Mouse (Mus musculus) heart, embryonic 13.5 days (tissue): ENCODE results near the gene Podxl. TPM values are rescaled to one million over a fixed set of nuclear protein-coding genes. Genes with fewer than 3 reads are reported as not detected.

Experiments used
- ATAC-seq: fragments of 200-750 bp; cut with Nextera tagmentation; 2 replicates; pipeline ENCODE4 v1.8.0; 2017; ENCODE audit warnings: moderate TSS enrichment; ENCODE audit not compliant: insufficient number of reproducible peaks, low FRiP score, low TSS enrichment; ENCODE audit errors: extremely low read depth
- H3K27ac ChIP-seq: fragments of 300-500 bp; sonication (generic); replicated peaks from 2 replicates; pipeline ENCODE4 v1.5.1; 2015; ENCODE audit warnings: moderate library complexity, mild to moderate bottlenecking, inconsistent platforms
- H3K27me3 ChIP-seq: fragments of 300-500 bp; sonication (generic); replicated peaks from 2 replicates; pipeline ENCODE4 v1.6.1; 2015; ENCODE audit warnings: mild to moderate bottlenecking, inconsistent platforms
- H3K36me3 ChIP-seq: fragments of 300-500 bp; sonication (generic); 2 replicates; pipeline ENCODE4 v1.6.1; 2015; ENCODE audit warnings: mild to moderate bottlenecking, inconsistent platforms
- H3K4me1 ChIP-seq: fragments of 300-500 bp; sonication (generic); 2 replicates; pipeline ENCODE4 v1.6.1; 2015; ENCODE audit warnings: inconsistent platforms
- H3K4me2 ChIP-seq: fragments of 300-500 bp; sonication (generic); 2 replicates; pipeline ENCODE4 v1.6.1; 2015; ENCODE audit warnings: inconsistent platforms, mild to moderate bottlenecking, moderate library complexity
- H3K4me3 ChIP-seq: fragments of 300-500 bp; sonication (generic); 2 replicates; pipeline ENCODE4 v1.5.1; 2015; ENCODE audit warnings: moderate library complexity, mild to moderate bottlenecking, inconsistent platforms
- H3K9ac ChIP-seq: fragments of 300-500 bp; sonication (generic); 2 replicates; pipeline ENCODE4 v1.6.1; 2015; ENCODE audit warnings: inconsistent platforms, mild to moderate bottlenecking, moderate library complexity
- H3K9me3 ChIP-seq: fragments of 300-500 bp; sonication (generic); 2 replicates; pipeline ENCODE4 v1.6.1; 2016; ENCODE audit warnings: inconsistent platforms
- WGBS: fragments of 180-500 bp; shearing (Covaris S2); methylation state at CpG from one replicate; pipeline ENCODE4 v1.1.7; 2015; ENCODE audit warnings: mixed read lengths; 5-methylcytosine and 5-hydroxymethylcytosine counted together
- polyA plus RNA-seq: library from polyadenylated mRNA; unstranded; fragments of >200 nt; fragmentation: Nextera tagmentation; extraction: Ambion mirVana; gene quantifications from 2 replicates; pipeline ENCODE4 v1.2.1, GENCODE M21; 2015

Gene Podxl
- polyA plus RNA-seq = 18.4 and 22.2 TPM in 2 replicates

GRCm38 (mm10) chr6:31563235-31564181 lies at the start of gene Podxl:
Podxl (minus strand) TSS chr6:31563981.
- Histone ChIP-seq H3K4me3 (peak within 1 kb of the TSS; percentile 68), H3K4me2 (peak within 1 kb of the TSS; percentile 98), H3K9ac (peak within 1 kb of the TSS; percentile 86), H3K4me1 (peaks cover 50% of the 10 kb centered on the region), H3K36me3 (no peaks in the 10 kb centered on the region), H3K9me3 (no peaks in the 10 kb centered on the region), H3K27me3 (peaks cover 22% of the 10 kb centered on the region; the same call in 1 of the 2 replicates), H3K27ac (peak within 1 kb of the TSS; percentile 69)
- peak; percentile 80 for ATAC-seq
- WGBS = under 1% methylated on average over 81 of the region's 91 CpGs

- Histone ChIP-seq H3K4me3 (peak overlapping the region; percentile 24), H3K4me2 (peak overlapping the region; percentile 34), H3K9me3 (no peaks in the 10 kb centered on the region), H3K4me1 (peaks cover 51% of the 10 kb centered on the region), H3K36me3 (no peaks in the 10 kb centered on the region), H3K27me3 (no peaks in the 10 kb centered on the region), H3K9ac (peak overlapping the region; percentile 6; the same call in 1 of the 2 replicates), H3K27ac (peak overlapping the region; percentile 76)
- 27% methylated on average over 17 of the region's 17 CpGs for WGBS
- no peak; the same call in 1 of the 2 replicates for ATAC-seq
Measured at GRCm38 (mm10) chr6:31612560-31613270, 48.9 kb upstream of the Podxl start.

GRCm38 (mm10) chr6:31606429-31606828 lies 42.6 kb upstream of the Podxl start:
- 74% methylated on average over 4 of the region's 4 CpGs for WGBS
- Histone ChIP-seq H3K9ac (no peak overlapping the region), H3K4me2 (no peak overlapping the region), H3K27me3 (no peaks in the 10 kb centered on the region), H3K4me1 (peaks cover 17% of the 10 kb centered on the region), H3K9me3 (no peaks in the 10 kb centered on the region), H3K36me3 (no peaks in the 10 kb centered on the region), H3K4me3 (no peak overlapping the region), H3K27ac (no peak overlapping the region)
- no peak for ATAC-seq

GRCm38 (mm10) chr6:31604629-31605265 lies 41.0 kb upstream of the Podxl start:
- 77% methylated on average over 7 of the region's 7 CpGs for WGBS
- Histone ChIP-seq H3K9me3 (no peaks in the 10 kb centered on the region), H3K9ac (no peak overlapping the region), H3K4me1 (peaks cover 33% of the 10 kb centered on the region), H3K4me2 (no peak overlapping the region), H3K27ac (no peak overlapping the region), H3K27me3 (no peaks in the 10 kb centered on the region), H3K4me3 (no peak overlapping the region), H3K36me3 (no peaks in the 10 kb centered on the region)
- ATAC-seq = no peak

GRCm38 (mm10) chr6:31602489-31602888 lies 38.7 kb upstream of the Podxl start:
- 0 out of 2 replicates have a peak, but pooled peaks cover 5% of the 10 kb centered on the region for H3K9me3 ChIP-seq
- H3K36me3 ChIP-seq = no peaks in the 10 kb centered on the region
- ATAC-seq = no peak
- WGBS = 40% methylated on average over 4 of the region's 4 CpGs
- no peak overlapping the region for H3K9ac ChIP-seq
- H3K4me1 ChIP-seq = peaks cover 39% of the 10 kb centered on the region
- H3K27me3 ChIP-seq = no peaks in the 10 kb centered on the region
- no peak overlapping the region for H3K4me2 ChIP-seq
- no peak overlapping the region for H3K27ac ChIP-seq
- H3K4me3 ChIP-seq = no peak overlapping the region

- H3K4me2 ChIP-seq = no peak overlapping the region
- ATAC-seq = no peak
- H3K27me3 ChIP-seq = no peaks in the 10 kb centered on the region
- H3K9ac ChIP-seq = no peak overlapping the region; the same call in 1 of the 2 replicates
- no peaks in the 10 kb centered on the region for H3K36me3 ChIP-seq
- 16% methylated on average over 3 of the region's 3 CpGs for WGBS
- H3K9me3 ChIP-seq = 0 out of 2 replicates have a peak, but pooled peaks cover 5% of the 10 kb centered on the region
- peaks cover 53% of the 10 kb centered on the region for H3K4me1 ChIP-seq
- no peak overlapping the region for H3K4me3 ChIP-seq
- peak overlapping the region; percentile 49 for H3K27ac ChIP-seq
Measured at GRCm38 (mm10) chr6:31601131-31601530, 37.4 kb upstream of the Podxl start.

- H3K36me3 ChIP-seq = no peaks in the 10 kb centered on the region
- no peak for ATAC-seq
- 61% methylated on average over 3 of the region's 3 CpGs for WGBS
- H3K4me2 ChIP-seq = no peak overlapping the region
- no peak overlapping the region for H3K4me3 ChIP-seq
- H3K27me3 ChIP-seq = no peaks in the 10 kb centered on the region
- H3K9me3 ChIP-seq = 0 out of 2 replicates have a peak, but pooled peaks cover 5% of the 10 kb centered on the region
- no peak overlapping the region for H3K9ac ChIP-seq
- H3K27ac ChIP-seq = no peak overlapping the region
- H3K4me1 ChIP-seq = peaks cover 54% of the 10 kb centered on the region
Measured at GRCm38 (mm10) chr6:31599863-31600262, 36.1 kb upstream of the Podxl start.

GRCm38 (mm10) chr6:31598349-31598911 lies 34.6 kb upstream of the Podxl start:
- H3K9me3 ChIP-seq = 0 out of 2 replicates have a peak, but pooled peaks cover 5% of the 10 kb centered on the region
- no peak overlapping the region for H3K9ac ChIP-seq
- H3K27me3 ChIP-seq = no peaks in the 10 kb centered on the region
- H3K4me1 ChIP-seq = peaks cover 56% of the 10 kb centered on the region
- H3K4me3 ChIP-seq = no peak overlapping the region
- no peak overlapping the region for H3K27ac ChIP-seq
- no peak overlapping the region for H3K4me2 ChIP-seq
- WGBS = 55% methylated on average over 6 of the region's 6 CpGs
- H3K36me3 ChIP-seq = no peaks in the 10 kb centered on the region
- ATAC-seq = no peak

- 0 out of 2 replicates have a peak, but pooled peaks cover 5% of the 10 kb centered on the region for H3K9me3 ChIP-seq
- no peaks in the 10 kb centered on the region for H3K36me3 ChIP-seq
- H3K9ac ChIP-seq = no peak overlapping the region
- no peak overlapping the region for H3K4me3 ChIP-seq
- 54% methylated on average over 4 of the region's 4 CpGs for WGBS
- no peaks in the 10 kb centered on the region for H3K27me3 ChIP-seq
- ATAC-seq = no peak
- H3K4me2 ChIP-seq = peak overlapping the region; percentile 18; the same call in 1 of the 2 replicates
- H3K4me1 ChIP-seq = peaks cover 59% of the 10 kb centered on the region
- peak overlapping the region; percentile 77 for H3K27ac ChIP-seq
Measured at GRCm38 (mm10) chr6:31597136-31597460, 33.3 kb upstream of the Podxl start.

GRCm38 (mm10) chr6:31596346-31597135 lies 32.8 kb upstream of the Podxl start:
- H3K36me3 ChIP-seq = no peaks in the 10 kb centered on the region
- peak; percentile 39; the same call in 1 of the 2 replicates for ATAC-seq
- no peaks in the 10 kb centered on the region for H3K27me3 ChIP-seq
- H3K9ac ChIP-seq = 0 out of 2 replicates have a peak overlapping the region, but pooled peaks have one; percentile 45
- peak overlapping the region; percentile 18; the same call in 1 of the 2 replicates for H3K4me2 ChIP-seq
- peaks cover 58% of the 10 kb centered on the region for H3K4me1 ChIP-seq
- WGBS = 51% methylated on average over 20 of the region's 20 CpGs
- peak overlapping the region; percentile 77 for H3K27ac ChIP-seq
- 0 out of 2 replicates have a peak, but pooled peaks cover 5% of the 10 kb centered on the region for H3K9me3 ChIP-seq
- no peak overlapping the region for H3K4me3 ChIP-seq
